Mouse (Mus musculus): ENCODE measurements around the gene Stum. TPM values are rescaled to one million over a fixed set of nuclear protein-coding genes. Genes with fewer than 3 reads are reported as not detected.

Stum gene
- total and polyA plus RNA-seq, 3 experiments: 0.11 TPM; not detected in 2

DNA sequence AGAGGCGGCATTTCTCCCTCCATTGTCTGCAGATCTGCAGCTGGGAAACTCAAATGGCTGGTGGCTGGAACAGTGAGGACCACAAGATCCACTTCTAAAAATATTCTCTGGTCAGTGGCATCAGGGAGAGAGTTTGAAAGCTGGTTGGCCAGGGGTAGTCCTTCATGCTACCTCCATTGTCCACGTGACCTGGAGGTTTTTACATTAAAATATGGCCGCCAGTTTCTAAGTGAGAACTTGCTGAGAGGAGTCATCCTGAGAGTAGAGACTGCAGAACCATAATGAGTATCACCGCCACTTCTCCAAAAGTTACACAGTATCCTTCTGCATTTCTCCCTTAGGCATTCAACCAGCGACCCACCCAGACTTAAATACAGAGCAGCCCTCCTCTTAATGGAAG is 2.0 kb upstream of the Stum start:
- no peak for DNase-seq (ENCODE audit: low spot score)
- no peak for ATAC-seq (ENCODE audit: extremely low read depth, insufficient number of reproducible peaks, low FRiP score, poor library complexity, severe bottlenecking)
- no peaks in the 10 kb centered on the region for H3K9me3 ChIP-seq (replicated peaks)
- H3K4me3 ChIP-seq (ENCODE audit: low read depth, low read length): no peak overlapping the region
- H3K4me1 ChIP-seq (ENCODE audit: insufficient read depth, low read depth, low read length): no peaks in the 10 kb centered on the region
- no peak for TF ChIP-seq TAL1 (conservative IDR thresholded peaks at IDR 0.05; ENCODE audit: low read depth, low read length)
- no peak for TF ChIP-seq POLR2AphosphoS5 (IDR thresholded peaks at IDR 0.05; ENCODE audit: insufficient replicate concordance, low read depth, low read length)
- no peak for TF ChIP-seq GATA2 (IDR thresholded peaks at IDR 0.05; ENCODE audit: borderline replicate concordance, low read depth, low read length)
- no peak for TF ChIP-seq GATA1 (IDR thresholded peaks at IDR 0.05; ENCODE audit: borderline replicate concordance, low read length)
- TF ChIP-seq CTCF (IDR thresholded peaks at IDR 0.05; ENCODE audit: low read depth, low read length): no peak
- no peaks in the 10 kb centered on the region for H3K36me3 ChIP-seq (replicated peaks)
- H3K27me3 ChIP-seq (ENCODE audit: insufficient read depth, low read length): peaks cover 44% of the 10 kb centered on the region

DNA sequence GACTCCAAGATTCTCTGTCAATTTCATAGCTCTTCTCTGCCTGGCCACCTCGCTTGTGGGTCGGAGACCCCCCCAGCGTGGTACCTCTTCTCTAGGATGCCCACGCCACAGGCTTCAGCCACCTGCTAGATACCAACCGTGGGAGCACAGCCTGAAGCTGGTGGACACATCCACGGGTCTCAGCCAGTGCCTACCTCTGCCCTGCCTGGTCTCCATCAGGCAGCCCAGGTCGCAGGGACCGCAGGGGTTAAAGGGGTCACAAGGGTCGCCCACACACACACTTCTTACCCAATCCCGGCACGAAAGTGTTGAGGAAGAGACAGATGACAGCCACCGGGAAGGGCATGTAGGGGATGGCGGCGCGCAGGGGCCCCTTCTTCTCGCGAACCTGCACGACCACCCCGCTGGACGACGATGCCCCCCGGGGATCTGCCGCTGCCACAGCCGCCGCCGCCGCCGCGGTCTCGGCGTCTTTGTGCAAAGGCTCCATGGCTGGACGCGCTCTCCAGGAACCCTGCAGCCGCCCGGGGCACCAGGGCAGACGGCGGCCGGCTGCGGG is 385 bp downstream of the Stum start:
- DNase-seq (ENCODE audit: low spot score): no peak
- no peak overlapping the region for H3K4me3 ChIP-seq (ENCODE audit: low read depth, low read length)

DNA sequence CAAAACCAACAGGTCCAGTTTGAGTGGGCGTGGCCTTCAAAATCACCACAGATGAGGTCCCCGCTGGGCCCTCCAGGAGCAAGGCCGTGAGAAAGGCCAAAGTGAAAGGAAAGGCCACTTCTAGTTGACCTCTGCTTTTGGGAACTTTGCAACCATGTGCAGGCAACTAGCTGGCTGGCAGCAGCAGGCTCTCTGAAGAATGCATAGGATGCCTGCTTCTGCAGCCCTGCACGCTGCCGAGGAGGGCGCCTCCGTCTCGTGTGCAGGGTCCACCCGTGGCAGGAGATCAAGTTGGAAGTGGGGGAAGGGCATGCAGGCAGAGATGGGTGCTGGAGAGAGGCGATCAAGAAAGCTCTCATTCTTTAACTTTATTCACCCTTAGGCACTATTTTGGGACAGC is 1.3 kb downstream of the Stum start:
- DNase-seq (ENCODE audit: low spot score) (no peak), ATAC-seq (ENCODE audit: extremely low read depth, insufficient number of reproducible peaks, low FRiP score, poor library complexity, severe bottlenecking) (no peak)
- Histone ChIP-seq H3K4me3 (ENCODE audit: low read depth, low read length) (no peak overlapping the region), H3K9me3 (replicated peaks) (no peaks in the 10 kb centered on the region), H3K27me3 (ENCODE audit: insufficient read depth, low read length) (peaks cover 45% of the 10 kb centered on the region), H3K36me3 (replicated peaks) (no peaks in the 10 kb centered on the region), H3K4me1 (ENCODE audit: insufficient read depth, low read depth, low read length) (no peaks in the 10 kb centered on the region)
- TF ChIP-seq GATA2 (IDR thresholded peaks at IDR 0.05; ENCODE audit: borderline replicate concordance, low read depth, low read length) (no peak), CTCF (IDR thresholded peaks at IDR 0.05; ENCODE audit: low read depth, low read length) (no peak), POLR2AphosphoS5 (IDR thresholded peaks at IDR 0.05; ENCODE audit: insufficient replicate concordance, low read depth, low read length) (no peak), TAL1 (conservative IDR thresholded peaks at IDR 0.05; ENCODE audit: low read depth, low read length) (no peak), GATA1 (IDR thresholded peaks at IDR 0.05; ENCODE audit: borderline replicate concordance, low read length) (no peak)

More for the DNA sequence above, 385 bp downstream of the Stum start:
- no peaks in the 10 kb centered on the region for H3K9me3 ChIP-seq (replicated peaks)
- ATAC-seq (ENCODE audit: extremely low read depth, insufficient number of reproducible peaks, low FRiP score, poor library complexity, severe bottlenecking): no peak
- peaks cover 46% of the 10 kb centered on the region for H3K27me3 ChIP-seq (ENCODE audit: insufficient read depth, low read length)
- no peaks in the 10 kb centered on the region for H3K4me1 ChIP-seq (ENCODE audit: insufficient read depth, low read depth, low read length)
- no peaks in the 10 kb centered on the region for H3K36me3 ChIP-seq (replicated peaks)
- TF ChIP-seq GATA1 (IDR thresholded peaks at IDR 0.05; ENCODE audit: borderline replicate concordance, low read length) (no peak), POLR2AphosphoS5 (IDR thresholded peaks at IDR 0.05; ENCODE audit: insufficient replicate concordance, low read depth, low read length) (no peak), GATA2 (IDR thresholded peaks at IDR 0.05; ENCODE audit: borderline replicate concordance, low read depth, low read length) (no peak), TAL1 (conservative IDR thresholded peaks at IDR 0.05; ENCODE audit: low read depth, low read length) (no peak)

DNA sequence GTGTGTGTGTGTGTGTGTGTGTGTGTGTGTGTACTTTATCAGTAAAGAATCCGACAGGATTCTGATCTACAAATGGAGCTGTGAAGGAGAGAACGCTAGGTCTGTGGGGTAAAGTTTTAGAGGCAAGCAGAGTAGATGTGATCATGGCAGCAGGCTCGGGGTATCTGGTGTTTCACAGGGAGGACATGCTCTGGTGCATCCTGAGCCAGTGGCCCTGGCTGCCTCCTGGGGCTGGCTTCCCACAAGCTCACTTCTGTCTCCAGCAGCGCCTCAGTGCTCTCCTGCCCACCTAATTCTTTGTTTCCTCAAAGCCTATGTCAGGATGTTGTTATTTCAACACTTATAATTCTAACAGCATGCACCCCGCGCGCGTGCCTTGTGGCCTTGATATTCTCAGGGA is 2.0 kb downstream of the Stum start:
- H3K4me1 ChIP-seq (ENCODE audit: insufficient read depth, low read depth, low read length): no peaks in the 10 kb centered on the region
- DNase-seq (ENCODE audit: low spot score): no peak
- no peak overlapping the region for H3K4me3 ChIP-seq (ENCODE audit: low read depth, low read length)
- TF ChIP-seq TAL1 (conservative IDR thresholded peaks at IDR 0.05; ENCODE audit: low read depth, low read length) (no peak), GATA1 (IDR thresholded peaks at IDR 0.05; ENCODE audit: borderline replicate concordance, low read length) (no peak), CTCF (IDR thresholded peaks at IDR 0.05; ENCODE audit: low read depth, low read length) (no peak), GATA2 (IDR thresholded peaks at IDR 0.05; ENCODE audit: borderline replicate concordance, low read depth, low read length) (no peak), POLR2AphosphoS5 (IDR thresholded peaks at IDR 0.05; ENCODE audit: insufficient replicate concordance, low read depth, low read length) (no peak)
- H3K27me3 ChIP-seq (ENCODE audit: insufficient read depth, low read length): peaks cover 47% of the 10 kb centered on the region
- no peak for ATAC-seq (ENCODE audit: extremely low read depth, insufficient number of reproducible peaks, low FRiP score, poor library complexity, severe bottlenecking)
- no peaks in the 10 kb centered on the region for H3K36me3 ChIP-seq (replicated peaks)
- no peaks in the 10 kb centered on the region for H3K9me3 ChIP-seq (replicated peaks)

DNA sequence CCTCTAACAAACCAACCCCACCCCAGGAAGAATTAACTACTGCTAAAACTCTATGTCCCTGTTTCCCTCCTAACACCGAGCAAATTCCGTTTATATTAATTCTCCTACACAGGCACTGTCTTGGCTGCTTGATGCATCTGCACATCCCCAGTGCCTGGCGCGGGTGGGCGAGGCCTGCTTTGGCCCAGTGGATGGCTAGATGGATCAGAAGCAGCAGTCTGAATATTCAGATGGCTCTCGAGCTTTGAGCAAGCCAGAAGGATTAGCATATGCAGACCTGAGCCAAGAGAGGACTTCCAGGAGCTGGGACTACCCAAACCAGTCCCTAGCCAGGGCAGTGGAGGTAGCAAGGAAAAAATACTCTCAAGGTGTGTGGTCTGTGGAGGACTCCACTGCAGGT is 3.0 kb downstream of the Stum start:
- ATAC-seq (ENCODE audit: extremely low read depth, insufficient number of reproducible peaks, low FRiP score, poor library complexity, severe bottlenecking) (no peak), DNase-seq (ENCODE audit: low spot score) (no peak)
- Histone ChIP-seq H3K36me3 (replicated peaks) (no peaks in the 10 kb centered on the region), H3K9me3 (replicated peaks) (no peaks in the 10 kb centered on the region), H3K4me3 (ENCODE audit: low read depth, low read length) (no peak overlapping the region), H3K4me1 (ENCODE audit: insufficient read depth, low read depth, low read length) (no peaks in the 10 kb centered on the region), H3K27me3 (ENCODE audit: insufficient read depth, low read length) (peaks cover 49% of the 10 kb centered on the region)
- no peak for TF ChIP-seq TAL1 (conservative IDR thresholded peaks at IDR 0.05; ENCODE audit: low read depth, low read length)
- TF ChIP-seq POLR2AphosphoS5 (IDR thresholded peaks at IDR 0.05; ENCODE audit: insufficient replicate concordance, low read depth, low read length): no peak
- TF ChIP-seq GATA1 (IDR thresholded peaks at IDR 0.05; ENCODE audit: borderline replicate concordance, low read length): no peak
- TF ChIP-seq GATA2 (IDR thresholded peaks at IDR 0.05; ENCODE audit: borderline replicate concordance, low read depth, low read length): no peak
- no peak for TF ChIP-seq CTCF (IDR thresholded peaks at IDR 0.05; ENCODE audit: low read depth, low read length)

DNA sequence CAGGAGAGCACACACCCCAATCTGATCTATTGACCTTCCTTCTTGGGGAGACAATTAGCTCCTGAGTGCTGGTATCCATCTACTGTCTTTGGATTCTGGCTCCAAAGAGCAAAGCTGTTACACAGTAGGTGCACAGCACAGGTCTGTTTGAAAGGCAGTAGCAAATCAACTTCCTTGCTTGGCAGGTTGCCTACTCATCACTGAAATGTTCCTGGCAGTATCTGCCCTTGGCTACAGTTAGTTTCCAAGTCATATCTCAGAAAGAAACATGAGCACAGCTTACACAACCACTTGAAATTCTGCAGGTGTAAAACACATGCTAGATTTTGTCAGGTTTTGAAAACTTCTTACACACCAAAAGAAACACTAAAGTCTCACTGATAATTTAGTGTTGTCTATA is 9.7 kb downstream of the Stum start:
- Histone ChIP-seq H3K4me3 (ENCODE audit: low read depth, low read length) (no peak overlapping the region), H3K4me1 (ENCODE audit: insufficient read depth, low read depth, low read length) (no peaks in the 10 kb centered on the region), H3K36me3 (replicated peaks) (no peaks in the 10 kb centered on the region), H3K9me3 (replicated peaks) (no peaks in the 10 kb centered on the region), H3K27me3 (ENCODE audit: insufficient read depth, low read length) (peaks cover 30% of the 10 kb centered on the region)
- ATAC-seq (ENCODE audit: extremely low read depth, insufficient number of reproducible peaks, low FRiP score, poor library complexity, severe bottlenecking) (no peak), DNase-seq (ENCODE audit: low spot score) (no peak)
- no peak for TF ChIP-seq CTCF (IDR thresholded peaks at IDR 0.05; ENCODE audit: low read depth, low read length)
- no peak for TF ChIP-seq POLR2AphosphoS5 (IDR thresholded peaks at IDR 0.05; ENCODE audit: insufficient replicate concordance, low read depth, low read length)
- no peak for TF ChIP-seq GATA2 (IDR thresholded peaks at IDR 0.05; ENCODE audit: borderline replicate concordance, low read depth, low read length)
- TF ChIP-seq GATA1 (IDR thresholded peaks at IDR 0.05; ENCODE audit: borderline replicate concordance, low read length): no peak
- no peak for TF ChIP-seq TAL1 (conservative IDR thresholded peaks at IDR 0.05; ENCODE audit: low read depth, low read length)
